Mouse (Mus musculus): ENCODE data around the gene 4930524B15Rik.

DNA sequence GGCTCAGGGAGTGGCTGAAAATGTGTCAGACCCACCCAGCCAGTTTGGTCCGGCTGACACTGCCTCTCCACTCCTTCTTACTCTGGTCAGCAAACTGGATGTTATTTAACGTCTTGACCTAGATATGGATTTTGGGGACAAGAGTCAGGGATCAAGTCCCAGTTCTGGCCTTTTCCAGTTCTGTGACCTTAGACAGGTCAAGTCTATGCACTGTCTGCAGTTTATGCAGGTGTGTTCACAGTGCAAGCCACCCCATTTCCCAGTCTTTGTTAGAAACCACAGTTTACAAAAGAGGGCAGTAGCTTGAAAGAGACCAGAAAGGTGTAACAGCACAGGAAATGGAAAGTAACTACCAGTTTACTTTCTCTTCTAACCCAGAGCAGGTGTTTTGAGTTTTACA lies 34.3 kb downstream of the 4930524B15Rik start:
- TF ChIP-seq CTCF (IDR thresholded peaks at IDR 0.05; ENCODE audit: control insufficient read depth, insufficient read depth, low read length) = no peak
- no peak for TF ChIP-seq POLR2A (IDR thresholded peaks at IDR 0.05; ENCODE audit: borderline replicate concordance, control insufficient read depth, low read depth, low read length)
